Mouse (Mus musculus) ES-Bruce4 (cell line): ENCODE measurements around the gene Myrfl.

Source experiments
- CTCF ChIP-seq: IDR thresholded peaks from one replicate; pipeline ENCODE4 v1.8.1; 2011; ENCODE audit warnings: low read depth, low read length
- EP300 ChIP-seq: IDR thresholded peaks from 2 replicates; pipeline ENCODE4 v1.6.1; 2011; ENCODE audit warnings: low read depth, low read length; ENCODE audit not compliant: insufficient read depth
- POLR2A ChIP-seq: IDR thresholded peaks from one replicate; pipeline ENCODE4 v1.8.1; 2011; ENCODE audit warnings: low read length; ENCODE audit not compliant: insufficient read depth

- TF ChIP-seq CTCF (no peak), POLR2A (no peak), EP300 (no peak)
Measured at GRCm38 (mm10) chr10:116870819-116871218, 25.9 kb downstream of the Myrfl start.
